Mouse (Mus musculus) T-cell, adult 2 months (primary cell): ENCODE measurements around the gene Gm42742.

ENCODE experiments used
- DNase-seq: peaks from one replicate; pipeline ENCODE4 v3.0.0; 2022; ENCODE audit warnings: low spot score

Gene Gm42742

DNA sequence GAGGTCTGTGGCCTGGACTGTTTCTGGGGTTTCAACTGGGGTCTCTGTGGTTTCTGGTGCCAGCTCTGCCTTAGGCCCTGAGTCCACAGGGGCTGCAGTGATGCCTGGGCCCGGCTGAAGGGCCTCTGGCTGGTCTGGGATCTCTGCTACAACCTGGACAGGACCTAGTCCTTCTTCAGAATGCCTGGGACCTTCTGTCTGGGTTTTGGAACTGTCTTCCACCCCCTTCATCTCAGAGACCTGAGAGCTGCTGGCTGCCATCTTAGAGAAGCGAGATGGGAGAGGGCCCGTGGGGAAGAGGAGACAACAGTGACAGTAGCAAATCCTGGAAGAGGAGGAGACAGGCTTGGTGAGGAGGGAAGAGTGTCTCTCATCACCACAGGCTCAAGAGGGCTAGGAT lies 866 bp downstream of the Gm42742 start:
- no peak for DNase-seq

DNA sequence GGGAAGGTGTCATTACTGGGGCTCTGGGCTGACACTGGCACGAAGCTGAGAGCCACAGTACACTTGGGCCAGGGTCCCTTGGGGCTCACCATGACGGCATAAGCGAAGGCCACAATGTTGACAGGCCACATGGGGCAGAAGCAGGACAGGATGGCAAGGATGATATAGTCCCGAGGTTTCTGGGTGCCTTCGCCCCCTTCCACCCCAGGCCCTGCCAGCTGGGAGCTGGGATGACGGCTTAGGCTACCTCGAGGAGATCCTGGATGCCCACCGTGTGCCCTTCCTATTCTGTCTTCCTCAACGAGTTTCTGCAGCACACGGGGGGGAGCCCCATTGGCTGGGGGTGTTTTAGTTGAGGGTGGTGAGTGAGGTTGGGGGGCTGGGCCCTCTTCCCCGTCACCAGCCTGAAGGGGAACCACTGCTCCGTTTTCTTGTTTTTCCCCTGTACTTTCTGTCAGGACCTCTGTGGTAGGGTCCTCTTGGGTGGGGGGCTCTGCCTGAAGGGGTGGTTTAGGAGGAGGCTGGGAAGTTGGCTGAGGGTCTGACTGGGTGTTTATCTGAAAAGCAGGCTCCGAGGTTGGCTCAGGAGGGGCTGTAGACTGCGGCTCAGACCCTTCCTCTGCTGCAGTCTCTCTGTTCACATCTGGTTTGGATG lies 1.5 kb downstream of the Gm42742 start:
- no peak for DNase-seq

DNA sequence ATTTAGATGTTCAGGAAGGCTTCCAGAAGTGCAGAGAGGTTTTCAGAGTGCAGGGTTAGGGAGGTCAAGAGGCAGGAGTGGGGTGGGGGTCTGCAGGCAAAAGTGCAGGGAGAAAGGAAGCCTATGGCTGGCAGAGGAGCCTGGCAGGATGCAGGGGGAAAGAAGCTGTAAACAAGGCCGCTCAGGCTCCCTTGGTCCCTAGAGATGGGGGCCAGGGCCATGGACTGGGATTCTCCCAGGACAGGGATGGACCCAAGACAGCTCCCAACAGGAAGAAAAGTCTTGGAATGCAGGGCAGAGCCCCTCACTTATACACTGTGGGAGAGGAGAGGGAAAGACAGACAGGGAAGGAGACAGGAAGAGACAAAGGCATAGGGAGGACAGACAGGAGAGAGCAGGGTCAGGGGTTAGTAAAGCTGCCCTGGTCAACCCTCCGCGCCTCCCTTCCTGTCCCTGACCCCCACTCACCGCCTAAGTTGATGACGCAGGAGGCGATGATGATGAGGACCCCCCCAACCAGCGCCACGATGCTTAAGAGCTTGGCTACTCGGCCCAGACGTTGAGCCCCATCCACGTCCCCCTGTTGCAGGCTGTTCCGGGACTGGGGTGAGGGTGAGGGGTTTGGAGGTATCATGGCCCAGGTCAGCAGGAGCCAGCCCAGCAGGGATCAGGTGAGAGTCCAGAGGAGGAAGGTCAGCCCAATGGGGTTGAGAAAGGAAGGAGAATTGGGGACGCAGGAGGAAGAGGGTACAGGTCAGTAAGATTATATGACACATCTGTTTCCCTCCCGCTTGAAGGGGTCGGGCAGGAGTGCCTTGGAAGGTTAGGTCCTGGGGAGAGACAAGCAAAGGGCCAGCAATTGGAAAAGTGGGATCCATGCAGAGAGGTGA lies 2.2 kb downstream of the Gm42742 start:
- no peak for DNase-seq

DNA sequence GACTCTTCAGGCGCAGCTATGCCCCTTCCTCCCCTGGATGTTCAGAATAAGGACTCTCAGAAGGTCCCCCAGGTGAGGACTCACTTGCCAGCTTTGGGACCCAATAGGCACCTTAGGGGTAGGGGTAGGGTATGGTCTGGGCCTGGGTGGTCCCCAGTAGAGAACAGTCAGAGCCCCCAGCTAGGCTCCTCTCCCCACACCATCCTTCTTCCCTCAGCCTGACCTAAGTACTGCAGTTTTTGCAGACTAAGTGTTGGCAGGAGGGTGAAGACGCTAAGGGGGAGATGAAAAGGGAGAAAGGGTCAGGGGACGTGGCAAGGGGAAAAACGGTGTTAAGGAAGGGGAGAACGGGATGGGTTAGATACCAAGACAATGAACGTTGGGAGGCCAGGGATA lies 2.9 kb downstream of the Gm42742 start:
- no peak for DNase-seq

DNA sequence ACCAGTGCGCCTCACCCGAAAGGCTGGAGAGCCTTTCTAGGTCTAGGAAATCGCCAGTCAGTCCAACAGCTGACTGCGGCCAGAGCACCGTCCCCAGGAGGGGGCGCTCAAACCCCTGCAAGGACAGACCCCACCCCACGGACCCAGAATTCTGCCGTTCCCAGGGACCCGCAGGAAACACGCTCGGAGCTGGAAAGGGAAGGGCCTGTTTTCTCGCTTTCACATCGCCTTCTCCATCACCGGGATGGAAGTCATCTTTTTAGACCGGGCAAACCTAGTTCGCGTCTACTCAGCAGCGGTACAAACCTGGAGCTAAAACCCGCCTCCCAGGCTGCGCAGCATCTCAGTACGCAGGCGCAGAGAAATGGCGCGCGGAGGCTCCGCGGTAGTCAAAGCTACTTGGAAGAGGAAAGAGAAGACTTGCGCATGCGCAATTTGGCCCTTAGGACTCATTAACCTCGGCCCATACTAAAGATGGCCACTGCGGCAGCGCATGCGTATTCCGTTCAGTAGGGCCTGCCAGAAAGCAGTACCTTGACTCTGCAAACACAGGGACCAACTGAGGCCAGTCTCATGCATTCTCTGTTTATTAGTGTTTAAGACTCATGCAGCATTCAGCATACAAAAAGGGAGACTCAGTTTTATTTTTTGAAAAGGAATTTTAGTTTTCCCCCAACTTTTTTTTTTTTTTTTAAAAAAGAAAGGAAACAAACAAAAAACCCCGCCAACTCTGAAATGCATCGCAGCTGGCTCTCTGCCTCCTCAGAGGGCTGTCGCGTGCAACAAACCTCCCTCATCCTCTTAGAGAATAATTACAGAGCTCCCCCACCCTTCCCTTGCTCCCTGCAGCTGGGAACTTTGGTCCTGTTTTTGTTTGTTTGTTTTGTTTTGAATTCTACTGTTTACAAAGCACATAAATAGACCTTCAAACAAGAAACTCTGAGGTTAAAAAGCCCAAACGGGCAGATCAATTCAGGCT lies 3.6 kb downstream of the Gm42742 start, which contains the start of gene Pagr1a:
TSS of gene Pagr1a (minus strand) at position 382 of the 979 bp plus-strand sequence.
- DNase-seq: peak; percentile 97

DNA sequence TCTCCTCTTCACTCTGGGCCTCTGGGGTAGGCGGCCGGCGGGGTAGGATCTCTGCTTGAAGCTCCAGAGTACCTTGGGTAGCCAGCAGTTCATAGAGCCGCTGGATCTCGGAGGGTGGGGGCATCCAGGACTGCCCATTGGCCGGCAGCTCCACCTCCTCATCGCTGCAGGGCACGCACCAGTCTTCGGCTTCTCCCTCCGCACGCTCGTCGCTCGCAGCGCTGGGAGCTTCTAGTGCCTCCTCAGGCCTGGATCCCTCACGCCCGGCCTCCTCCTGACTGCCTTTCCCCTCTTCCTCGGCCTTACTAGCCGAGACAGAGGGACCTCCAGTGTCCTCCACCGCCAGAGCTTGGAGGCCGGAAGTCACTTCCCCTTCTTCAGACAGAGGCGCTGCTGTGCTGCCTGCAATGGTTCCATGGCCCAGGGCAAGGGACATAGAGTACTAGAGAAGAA lies 4.4 kb downstream of the Gm42742 start:
- no peak for DNase-seq

DNA sequence TGATC lies 4.6 kb downstream of the Gm42742 start, which contains the start of gene Pagr1b:
TSS of gene Pagr1b (minus strand) at position 4 of the 5 bp plus-strand sequence.
- DNase-seq: no peak

DNA sequence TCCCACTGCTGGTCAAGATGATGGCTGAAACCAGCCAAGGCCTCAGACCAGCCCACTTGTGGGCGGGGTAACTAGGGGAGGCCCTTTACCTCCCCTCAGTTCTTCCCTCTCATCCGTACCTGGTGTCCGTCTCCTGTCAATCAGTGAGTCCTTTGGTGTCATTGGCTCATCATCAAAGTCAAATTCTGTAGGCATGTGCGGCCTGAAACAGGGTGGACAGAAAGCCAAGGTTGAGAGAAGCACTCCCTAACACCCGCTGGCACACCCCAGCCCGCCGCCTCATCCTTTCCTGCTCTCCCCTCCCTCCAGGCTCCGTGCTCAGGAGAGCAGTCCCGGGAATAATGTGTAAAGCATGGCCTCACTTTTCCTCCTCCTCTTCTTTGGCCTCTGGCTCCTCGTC lies 4.8 kb downstream of the Gm42742 start:
- DNase-seq: no peak

DNA sequence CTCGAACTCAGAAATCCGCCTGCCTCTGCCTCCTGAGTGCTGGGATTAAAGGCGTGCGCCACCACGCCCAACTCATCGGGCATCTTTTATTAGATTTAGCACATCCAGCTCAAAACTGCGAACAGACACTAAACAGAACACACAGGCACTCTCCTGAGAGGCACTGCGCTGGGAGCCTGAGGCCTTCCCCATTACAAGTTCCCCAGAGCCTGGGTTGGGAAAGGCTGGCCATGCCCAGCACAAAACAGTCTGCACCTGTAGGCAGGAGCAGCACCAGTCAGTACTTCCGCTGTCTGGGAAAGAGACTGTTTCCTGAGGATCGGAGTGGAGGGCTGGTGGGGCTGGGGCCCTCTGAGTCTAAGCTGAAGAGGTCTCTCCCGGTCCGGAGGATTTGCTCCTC lies 5.9 kb downstream of the Gm42742 start:
- no peak for DNase-seq

DNA sequence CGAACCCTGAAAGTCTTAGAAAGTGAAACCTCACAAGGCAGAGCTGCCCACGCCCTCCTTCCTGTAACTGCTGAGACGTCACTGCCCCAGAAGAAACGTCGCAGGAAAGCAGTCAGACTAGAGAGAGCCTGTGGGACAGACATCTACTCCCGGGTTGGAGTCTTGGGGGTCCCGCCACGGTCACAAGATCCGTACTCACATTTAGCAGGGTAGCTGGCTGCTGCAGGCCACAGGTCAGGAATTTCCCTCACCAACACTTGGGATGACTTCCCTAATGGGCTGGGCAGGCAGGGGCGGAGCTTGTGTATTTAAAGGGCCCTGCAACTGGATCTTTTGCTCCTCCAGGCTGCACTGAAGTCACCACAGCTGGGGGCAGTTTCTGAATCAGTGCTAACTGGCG lies 6.6 kb downstream of the Gm42742 start, which contains the start of gene Mvp:
TSS of gene Mvp (minus strand) at position 302 of the 400 bp plus-strand sequence.
- peak; percentile 76 for DNase-seq

DNA sequence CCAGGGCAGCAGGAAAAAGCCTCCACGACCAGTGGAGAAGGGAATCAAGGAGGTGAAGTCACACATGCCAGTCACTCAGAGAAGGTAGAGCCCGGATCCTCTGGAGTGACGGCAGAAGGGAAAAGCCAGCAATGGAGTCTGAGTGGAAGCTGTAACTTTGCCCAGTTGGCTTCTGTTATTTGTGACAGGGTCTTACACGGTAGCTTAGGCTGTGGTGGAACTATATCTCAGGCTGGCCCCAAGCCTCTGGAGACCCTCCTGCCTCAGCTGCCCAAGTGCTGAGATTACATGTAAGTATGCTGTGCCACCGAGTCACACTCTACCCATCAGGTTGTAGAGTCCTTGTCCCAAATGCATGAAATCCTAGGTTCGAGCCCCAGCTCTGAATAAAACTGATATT lies 7.5 kb downstream of the Gm42742 start:
- DNase-seq: no peak

DNA sequence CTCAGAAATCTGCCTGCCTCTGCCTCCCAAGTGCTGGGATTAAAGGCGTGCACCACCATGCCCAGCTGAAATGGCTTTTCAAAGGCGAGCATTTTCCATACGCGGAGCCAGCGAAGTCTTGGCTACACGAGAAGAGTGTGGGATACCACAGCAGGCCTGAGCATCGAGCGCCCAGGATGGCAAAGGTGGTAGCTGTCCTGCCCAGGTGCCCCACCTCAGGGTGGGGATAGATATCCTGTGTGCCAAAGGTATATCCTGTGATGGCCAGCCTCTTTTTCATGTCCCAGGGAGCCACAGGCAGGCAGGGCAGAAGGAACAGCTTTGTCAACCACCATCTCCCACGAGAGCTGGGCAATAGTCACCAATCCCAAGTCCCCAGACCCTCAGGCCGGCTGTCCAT lies 8.1 kb downstream of the Gm42742 start:
- no peak for DNase-seq

DNA sequence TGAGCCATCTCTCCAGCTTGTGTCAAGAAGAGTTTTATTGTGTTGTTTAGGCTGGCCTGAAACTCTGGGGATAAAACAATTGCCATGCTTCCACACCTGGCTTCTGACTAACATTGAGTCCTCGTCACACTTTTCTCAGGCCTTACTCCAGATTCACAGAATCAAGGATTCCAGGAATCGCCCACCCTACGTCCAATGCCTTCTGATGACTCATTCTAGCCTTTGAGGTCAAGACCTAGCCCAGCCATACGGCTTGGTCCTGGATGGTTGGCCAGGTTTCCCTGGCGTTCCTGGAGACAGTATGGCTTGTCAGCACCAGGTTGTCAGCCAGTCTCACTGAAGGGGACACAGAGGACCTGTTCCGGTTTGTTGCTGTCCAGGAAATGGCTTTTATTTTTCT lies 8.5 kb downstream of the Gm42742 start:
- DNase-seq: no peak

DNA sequence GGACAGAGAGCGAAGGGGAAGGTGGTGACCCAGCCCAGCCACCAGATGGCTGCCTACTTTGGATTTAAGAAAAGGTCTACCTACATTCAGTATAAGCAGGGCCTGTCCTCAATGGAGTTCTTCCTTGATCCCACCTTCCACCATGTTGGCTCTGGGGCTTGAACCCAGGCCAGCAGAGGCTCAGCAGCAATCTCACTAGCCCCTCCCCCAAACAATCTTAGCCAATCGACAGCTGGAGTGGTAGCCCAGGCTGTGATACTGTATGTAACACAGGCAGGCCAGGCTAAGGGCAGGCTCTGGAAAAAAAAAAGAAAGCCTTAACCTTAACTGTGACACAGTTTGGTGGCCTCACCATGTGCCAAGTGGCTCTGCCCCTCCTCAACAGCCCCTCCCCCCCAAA lies 9.2 kb downstream of the Gm42742 start:
- DNase-seq: no peak

DNA sequence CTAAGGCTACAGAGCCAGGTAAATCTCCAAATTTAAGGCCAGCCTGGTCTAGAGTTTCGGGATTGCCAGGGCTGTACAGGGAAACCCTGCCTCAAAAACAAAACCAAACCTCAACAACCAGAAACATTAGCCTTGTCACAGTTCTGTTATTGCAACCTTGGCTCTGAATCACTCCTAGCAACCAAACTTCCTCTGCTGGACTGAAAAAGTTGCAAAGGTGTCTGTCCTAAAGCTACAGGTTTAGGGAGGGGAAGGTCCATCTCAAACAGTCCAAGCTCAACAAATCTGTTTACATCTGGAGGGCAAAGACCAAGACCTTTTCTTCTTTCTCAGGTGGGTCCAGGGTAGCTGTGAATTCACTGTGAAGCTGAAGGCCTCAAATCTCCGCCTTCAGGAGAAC lies 9.8 kb downstream of the Gm42742 start:
- no peak for DNase-seq

DNA sequence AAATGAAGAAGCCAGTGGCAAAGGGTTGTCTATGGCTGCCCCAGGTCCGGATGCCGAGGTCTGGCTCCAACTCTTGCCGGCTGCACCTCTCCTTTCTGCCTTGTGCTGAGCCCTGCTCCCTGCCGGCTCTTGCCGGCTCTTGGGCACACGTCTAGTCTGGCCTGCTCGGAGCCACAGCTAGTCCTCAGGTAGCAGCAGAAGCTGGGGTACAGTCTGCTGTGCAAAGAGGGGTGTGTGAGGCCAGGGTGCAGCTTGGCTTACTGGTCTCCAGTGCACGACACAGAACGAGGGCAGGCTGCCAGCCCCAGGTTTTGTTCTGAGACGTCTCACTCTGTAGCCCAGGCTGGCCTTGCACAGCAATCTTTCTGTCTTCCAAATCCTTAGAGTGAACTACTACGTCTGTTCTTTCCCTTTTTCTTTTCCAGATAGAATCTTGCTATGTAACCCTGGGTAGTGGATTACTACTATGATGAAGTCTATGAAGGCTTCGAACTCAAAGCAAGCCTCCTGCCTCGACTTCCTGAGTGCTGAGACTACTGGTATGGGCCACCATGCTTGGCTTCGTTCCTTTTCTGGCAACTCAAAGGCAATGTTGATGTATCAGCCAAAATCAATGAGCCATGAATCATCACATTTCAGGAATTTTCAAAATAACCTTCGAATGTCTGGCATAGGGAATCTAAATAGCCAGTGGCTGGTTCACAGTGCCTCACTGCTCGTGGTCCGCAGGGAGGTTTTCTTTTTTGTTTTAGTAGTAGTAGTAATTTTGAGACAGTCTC lies 11.4 kb downstream of the Gm42742 start:
- DNase-seq: no peak

DNA sequence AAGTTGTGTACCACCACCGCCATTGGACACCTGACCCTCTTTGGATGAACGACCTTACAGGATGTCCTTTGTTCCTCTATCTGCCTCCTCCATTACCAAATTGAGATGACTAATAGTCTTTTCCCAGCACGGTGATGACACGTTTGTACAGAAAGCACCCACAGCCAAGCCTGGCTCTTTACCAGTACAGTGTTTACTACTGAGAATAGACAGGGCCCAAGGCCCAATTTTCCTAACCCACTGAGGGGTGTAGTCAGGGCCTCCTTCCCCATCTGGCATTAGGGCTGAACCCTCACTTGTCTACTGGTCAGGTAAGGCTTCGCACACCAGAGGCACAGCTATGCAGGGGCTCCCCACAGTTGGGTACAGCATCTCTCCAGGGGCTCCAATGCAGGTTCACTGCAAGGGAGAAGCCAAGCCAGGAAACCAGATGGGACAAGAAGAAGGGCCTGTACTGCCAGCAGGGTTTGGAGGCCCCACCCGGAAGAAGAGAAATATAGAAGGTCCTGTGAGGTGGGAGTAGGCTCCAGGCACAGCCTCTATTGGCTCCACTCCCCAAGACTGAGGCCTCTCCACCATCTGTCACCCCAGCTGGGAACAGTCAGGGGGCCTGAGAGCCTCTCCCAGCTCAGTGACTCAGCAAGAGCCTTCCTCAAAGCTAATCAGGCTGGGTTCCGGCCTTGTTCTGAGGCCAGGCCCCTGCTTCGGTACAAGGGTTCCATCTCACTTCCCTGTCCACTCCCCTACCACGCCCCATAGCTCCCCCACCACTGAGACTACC lies 12.5 kb downstream of the Gm42742 start:
- no peak for DNase-seq

DNA sequence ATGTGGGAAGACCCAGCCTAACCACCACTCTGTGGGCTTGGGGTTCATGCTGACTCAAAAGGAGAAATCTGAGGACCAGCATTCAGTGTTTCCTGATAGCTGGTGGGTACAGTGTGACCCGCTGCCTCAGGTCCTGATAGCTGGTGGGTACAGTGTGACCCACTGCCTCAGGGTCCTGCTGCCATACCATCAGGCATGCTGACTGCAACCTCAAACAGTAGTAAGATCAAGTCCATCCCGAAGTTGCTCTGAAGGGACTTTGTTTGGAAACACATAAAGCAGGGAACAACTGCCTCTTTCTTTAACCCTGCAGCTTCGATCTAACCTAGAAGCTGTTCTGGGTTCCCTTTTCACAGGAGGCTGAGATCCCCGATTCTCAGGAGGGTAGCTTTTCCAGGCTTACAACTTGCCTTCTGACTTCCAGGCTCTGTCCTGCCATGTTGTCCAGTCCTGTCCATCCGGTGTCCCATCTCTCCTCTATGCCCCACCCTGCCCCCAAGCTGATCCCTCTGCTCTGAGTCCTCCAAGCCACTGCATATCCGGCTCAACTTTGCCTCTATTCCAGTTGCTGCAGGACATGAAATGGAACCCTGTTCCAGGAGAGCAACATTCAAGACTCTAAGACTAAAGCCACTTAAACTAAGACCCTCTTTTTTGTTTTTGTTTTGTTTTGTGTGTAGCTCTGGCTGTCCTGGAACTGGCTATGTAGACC lies 13.4 kb downstream of the Gm42742 start:
- DNase-seq: no peak

DNA sequence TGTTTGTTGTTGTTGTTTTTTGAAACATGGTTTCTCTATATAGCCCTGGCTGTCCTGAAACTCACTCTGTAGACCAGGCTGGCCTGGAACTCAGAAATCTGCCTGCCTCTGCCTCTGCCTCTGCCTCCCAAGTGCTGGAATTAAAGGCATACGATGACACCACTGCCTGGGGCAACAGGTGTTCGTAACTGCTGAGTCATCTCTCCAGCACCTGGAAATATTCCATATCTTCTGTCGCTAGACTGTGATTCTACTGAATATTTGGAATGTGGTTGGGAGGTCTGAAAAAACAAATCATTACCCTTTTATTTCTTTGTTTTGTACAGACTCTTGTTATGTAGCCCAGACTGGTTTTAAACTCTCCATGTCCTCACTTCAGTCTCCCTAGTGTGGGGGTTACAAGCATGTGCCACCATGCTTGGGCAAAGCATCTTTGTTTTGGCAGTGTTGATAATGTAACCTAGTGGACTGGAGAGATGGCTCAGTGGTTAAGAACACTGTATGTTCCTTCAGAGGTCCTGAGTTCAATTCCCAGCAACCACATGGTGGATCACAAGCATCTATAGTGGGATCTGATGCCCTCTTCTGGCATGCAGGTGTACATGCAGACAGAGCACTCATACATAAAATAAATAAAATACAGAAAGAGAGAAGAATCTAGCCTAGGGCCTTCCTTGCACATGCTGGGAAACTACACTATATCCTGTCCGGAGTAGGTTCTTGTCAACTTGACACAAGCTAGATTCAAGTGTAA lies 16.6 kb downstream of the Gm42742 start:
- DNase-seq: no peak

DNA sequence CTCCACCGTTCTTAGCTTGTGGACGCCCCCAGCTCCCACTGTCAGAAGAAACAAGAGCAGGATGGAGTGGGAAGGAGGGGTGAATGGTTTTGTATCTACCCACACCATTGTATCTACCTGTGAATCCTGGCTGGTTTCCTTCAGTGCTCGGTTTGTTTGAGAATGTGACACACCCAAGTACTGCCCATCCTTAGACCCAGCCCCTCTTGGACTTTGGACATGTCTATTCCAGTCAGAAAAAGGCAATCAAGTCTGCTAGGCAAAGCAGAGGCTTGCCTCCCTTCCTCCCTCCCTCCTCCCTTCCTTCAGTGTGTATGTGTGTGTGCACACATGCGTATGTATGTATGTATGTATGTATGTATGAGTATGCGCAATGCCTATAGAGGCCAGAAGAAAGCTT lies 17.3 kb downstream of the Gm42742 start:
- DNase-seq: no peak
